8 mouse cellular contexts compared by ENCODE assay signal in the genomic region with DNA sequence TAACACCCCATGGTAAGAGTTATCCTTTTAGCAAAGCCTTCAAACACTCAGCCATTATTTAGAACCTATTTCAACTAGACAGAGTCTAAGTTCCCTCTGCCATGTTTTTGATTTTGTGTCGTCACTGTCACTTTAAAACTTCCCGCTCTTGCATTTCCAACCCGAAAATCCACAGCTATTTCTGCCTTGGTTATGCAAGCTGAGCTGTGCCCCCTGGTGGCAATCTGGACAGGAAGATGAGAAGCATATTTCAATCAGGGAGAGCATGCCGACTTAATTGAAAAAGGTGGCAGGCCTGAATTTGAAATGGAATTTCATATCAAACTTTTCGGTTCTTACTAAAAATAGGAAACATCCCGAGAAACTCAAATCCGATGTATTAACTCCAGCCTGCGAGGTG. TPM values are rescaled to one million over a fixed set of nuclear protein-coding genes. Genes with fewer than 3 reads are reported as not detected.
A peak's percentile ranks its signal among the peaks of the same experiment; 100 is the strongest.
DNase-seq lines count a peak whose midpoint lies in the region; ATAC-seq and TF ChIP-seq lines count a peak whose summit lies in the region.

No protein-coding gene starts in this region.

- peak; percentile 70 for DNase-seq in hindbrain, embryonic 11.5 days (ENCODE audit: low spot score)
- peak; percentile 36 for DNase-seq in Muller cell, postnatal 12 days (ENCODE audit: inconsistent ontology term)
- peak; percentile 86 to 92 for DNase-seq in cerebellum, postnatal 14 days
- DNase-seq in kidney, postnatal 4 days, result peak; percentile 81 to 84
- peak; percentile 69 for DNase-seq in lung, postnatal 0 days (ENCODE audit: low spot score)
- peak; percentile 5 for DNase-seq in splenic B cell, adult 2 months (ENCODE audit: low read depth, low spot score)
- DNase-seq in urinary bladder, adult 18-20 months (ENCODE audit: low spot score in 2 of 2), result no peak

- TF ChIP-seq EP300 in lung, postnatal 0 days (IDR thresholded peaks at IDR 0.05), result no peak

- H3K4me2 ChIP-seq in hindbrain, embryonic 11.5 days (replicated peaks; ENCODE audit: low read depth, low read length), result no peak overlapping the region
- H3K4me2 ChIP-seq in hindbrain, embryonic 13.5 days, result no peak overlapping the region
- no peak overlapping the region for H3K4me2 ChIP-seq in lung, postnatal 0 days (replicated peaks; ENCODE audit: low read depth, low read length)

- 78% methylated on average over 8 of the region's 8 CpGs for WGBS in hindbrain, embryonic 11.5 days
- WGBS in hindbrain, embryonic 13.5 days, result 70% methylated on average over 8 of the region's 8 CpGs
- WGBS in lung, postnatal 0 days, result 48% methylated on average over 8 of the region's 8 CpGs

- no peak overlapping the region for H3K4me3 ChIP-seq in hindbrain, embryonic 11.5 days (ENCODE audit: low read depth, low read length)
- no peak overlapping the region for H3K4me3 ChIP-seq in hindbrain, embryonic 13.5 days
- H3K4me3 ChIP-seq in lung, postnatal 0 days (ENCODE audit: low read depth, low read length), result no peak overlapping the region

- H3K9me3 ChIP-seq in hindbrain, embryonic 11.5 days (ENCODE audit: control insufficient read depth, low read length), result no peaks in the 10 kb centered on the region
- H3K9me3 ChIP-seq in hindbrain, embryonic 13.5 days, result no peaks in the 10 kb centered on the region
- no peaks in the 10 kb centered on the region for H3K9me3 ChIP-seq in lung, postnatal 0 days (ENCODE audit: low read length)

- H3K9ac ChIP-seq in hindbrain, embryonic 11.5 days (ENCODE audit: low read depth, low read length), result no peak overlapping the region
- H3K9ac ChIP-seq in hindbrain, embryonic 13.5 days, result no peak overlapping the region
- no peak overlapping the region for H3K9ac ChIP-seq in lung, postnatal 0 days (replicated peaks; ENCODE audit: low read depth)

- peak; percentile 75 for TF ChIP-seq CTCF in lung, postnatal 0 days (IDR thresholded peaks at IDR 0.05)

- H3K4me1 ChIP-seq in hindbrain, embryonic 11.5 days (replicated peaks; ENCODE audit: control insufficient read depth, insufficient read depth, low read length), result no peaks in the 10 kb centered on the region
- H3K4me1 ChIP-seq in hindbrain, embryonic 13.5 days (replicated peaks), result no peaks in the 10 kb centered on the region
- H3K4me1 ChIP-seq in lung, postnatal 0 days (ENCODE audit: insufficient read depth, low read depth, low read length), result no peaks in the 10 kb centered on the region

- ATAC-seq in hindbrain, embryonic 11.5 days (ENCODE audit: low FRiP score), result no peak
- ATAC-seq in hindbrain, embryonic 13.5 days (ENCODE audit: low FRiP score), result no peak
- ATAC-seq in lung, postnatal 0 days, result no peak

- no peaks in the 10 kb centered on the region for H3K27me3 ChIP-seq in hindbrain, embryonic 11.5 days (ENCODE audit: control insufficient read depth, insufficient read depth, low read length)
- H3K27me3 ChIP-seq in hindbrain, embryonic 13.5 days, result no peaks in the 10 kb centered on the region
- no peaks in the 10 kb centered on the region for H3K27me3 ChIP-seq in lung, postnatal 0 days (replicated peaks; ENCODE audit: insufficient read depth, low read length)
- H3K27me3 ChIP-seq in splenic B cell, adult 2 months (ENCODE audit: control insufficient read depth, insufficient read depth, low read length, poor library complexity, severe bottlenecking), result no peaks in the 10 kb centered on the region

- no peaks in the 10 kb centered on the region for H3K36me3 ChIP-seq in hindbrain, embryonic 11.5 days (ENCODE audit: control insufficient read depth, insufficient read depth, low read length)
- no peaks in the 10 kb centered on the region; the same call in 1 of the 2 replicates for H3K36me3 ChIP-seq in hindbrain, embryonic 13.5 days
- H3K36me3 ChIP-seq in lung, postnatal 0 days (ENCODE audit: insufficient read depth, low read length), result no peaks in the 10 kb centered on the region; the same call in 1 of the 2 replicates
- no peaks in the 10 kb centered on the region for H3K36me3 ChIP-seq in splenic B cell, adult 2 months (ENCODE audit: control insufficient read depth, insufficient read depth, low read length, poor library complexity, severe bottlenecking)

- H3K27ac ChIP-seq in hindbrain, embryonic 11.5 days (ENCODE audit: low read depth, low read length), result no peak overlapping the region
- no peak overlapping the region for H3K27ac ChIP-seq in hindbrain, embryonic 13.5 days
- H3K27ac ChIP-seq in lung, postnatal 0 days (ENCODE audit: low read length), result no peak overlapping the region

RNA-seq across cellular contexts. Expression of a gene that starts 35.6 kb away (rescaled TPM):
- polyA plus RNA-seq in hindbrain, embryonic 11.5 days (2014; fragmentation: Nextera tagmentation; extraction: Ambion mirVana), result 75.5 and 81.7 TPM in 2 replicates
- 18.4 and 20.2 TPM in 2 replicates for polyA plus RNA-seq in hindbrain, embryonic 13.5 days (2015; fragmentation: Nextera tagmentation; extraction: Ambion mirVana)
- polyA plus RNA-seq in lung, postnatal 0 days (2015; fragmentation: Nextera tagmentation; extraction: Ambion mirVana), result 3.2 and 3.9 TPM in 2 replicates

Comparison
In these comparisons a context has a peak if more than half of its experiments do, and no peak if none do; other contexts are left out.
1. DNase-seq: peak in hindbrain, embryonic 11.5 days (single experiment), Muller cell, postnatal 12 days (single experiment), cerebellum, postnatal 14 days (2 of 2), kidney, postnatal 4 days (2 of 2), lung, postnatal 0 days (single experiment) and splenic B cell, adult 2 months (single experiment); none in urinary bladder, adult 18-20 months (0 of 2).